In genomic region chr10:81472403-81473002, GRCm38 (mm10) we compare ENCODE assay signal across 9 mouse cellular contexts. TPM values are rescaled to one million over a fixed set of nuclear protein-coding genes. Genes with fewer than 3 reads are reported as not detected.
DNase-seq lines count a peak whose midpoint lies in the region; ATAC-seq and TF ChIP-seq lines count a peak whose summit lies in the region.
"Had no signal": no experiment of that assay in that cellular context is flagged by ENCODE, and none has a peak within 500 bp of the region (broad histone marks: within the 10 kb centered on the region; RNA-seq: fewer than 3 reads in every experiment).

No protein-coding gene starts in this region.

- WGBS in embryonic facial prominence, embryonic 12.5 days: 6% methylated on average over 16 of the region's 18 CpGs
- 2% methylated on average over 16 of the region's 18 CpGs for WGBS in hindbrain, embryonic 14.5 days
- 5% methylated on average over 14 of the region's 18 CpGs for WGBS in midbrain, postnatal 0 days
- WGBS in liver, embryonic 12.5 days (ENCODE audit: insufficient replicate concordance): 5% methylated on average over 14 of the region's 18 CpGs

- H3K9ac ChIP-seq in embryonic facial prominence, embryonic 12.5 days: no peak overlapping the region
- peak overlapping the region; percentile 66 for H3K9ac ChIP-seq in hindbrain, embryonic 14.5 days
- peak overlapping the region; percentile 72 for H3K9ac ChIP-seq in midbrain, postnatal 0 days (replicated peaks; ENCODE audit: low read length, poor library complexity, severe bottlenecking)
- H3K9ac ChIP-seq in liver, embryonic 12.5 days: no peak overlapping the region

- H3K36me3 ChIP-seq in embryonic facial prominence, embryonic 12.5 days: no peaks in the 10 kb centered on the region
- peaks cover 57% of the 10 kb centered on the region for H3K36me3 ChIP-seq in hindbrain, embryonic 14.5 days (replicated peaks; ENCODE audit: control insufficient read depth, insufficient read depth)
- H3K36me3 ChIP-seq in midbrain, postnatal 0 days (ENCODE audit: insufficient read depth, low read length): peaks cover 35% of the 10 kb centered on the region
- no peaks in the 10 kb centered on the region for H3K36me3 ChIP-seq in liver, embryonic 12.5 days

- no peaks in the 10 kb centered on the region for H3K9me3 ChIP-seq in embryonic facial prominence, embryonic 12.5 days
- H3K9me3 ChIP-seq in hindbrain, embryonic 14.5 days (ENCODE audit: control insufficient read depth, low read length): no peaks in the 10 kb centered on the region
- H3K9me3 ChIP-seq in midbrain, postnatal 0 days (ENCODE audit: low read length): no peaks in the 10 kb centered on the region
- no peaks in the 10 kb centered on the region for H3K9me3 ChIP-seq in liver, embryonic 12.5 days (replicated peaks)

- H3K27me3 ChIP-seq in embryonic facial prominence, embryonic 12.5 days: peaks cover 70% of the 10 kb centered on the region
- H3K27me3 ChIP-seq in hindbrain, embryonic 14.5 days (ENCODE audit: control insufficient read depth, insufficient read depth, low read length): no peaks in the 10 kb centered on the region
- no peaks in the 10 kb centered on the region for H3K27me3 ChIP-seq in midbrain, postnatal 0 days (ENCODE audit: insufficient read depth, low read length)
- H3K27me3 ChIP-seq in liver, embryonic 12.5 days (replicated peaks): peaks cover 100% of the 10 kb centered on the region

- H3K4me2 ChIP-seq in embryonic facial prominence, embryonic 12.5 days (replicated peaks): peak overlapping the region; percentile 35
- H3K4me2 ChIP-seq in hindbrain, embryonic 14.5 days (replicated peaks): peak overlapping the region; percentile 72
- H3K4me2 ChIP-seq in midbrain, postnatal 0 days (ENCODE audit: low read depth, low read length, poor library complexity, severe bottlenecking): peak overlapping the region; percentile 92
- no peak overlapping the region for H3K4me2 ChIP-seq in liver, embryonic 12.5 days

- peak overlapping the region; percentile 10; the same call in 1 of the 2 replicates for H3K4me3 ChIP-seq in embryonic facial prominence, embryonic 12.5 days
- peak overlapping the region; percentile 38 for H3K4me3 ChIP-seq in hindbrain, embryonic 14.5 days (replicated peaks; ENCODE audit: low read length)
- H3K4me3 ChIP-seq in midbrain, postnatal 0 days (ENCODE audit: low read depth, low read length): peak overlapping the region; percentile 46
- no peak overlapping the region for H3K4me3 ChIP-seq in liver, embryonic 12.5 days

- TF ChIP-seq CTCF in midbrain, postnatal 0 days (IDR thresholded peaks at IDR 0.05): no peak

- H3K4me1 ChIP-seq in embryonic facial prominence, embryonic 12.5 days: peaks cover 7% of the 10 kb centered on the region
- H3K4me1 ChIP-seq in hindbrain, embryonic 14.5 days (replicated peaks; ENCODE audit: control insufficient read depth, insufficient read depth, low read length): peaks cover 37% of the 10 kb centered on the region
- 0 out of 2 replicates have a peak, but pooled peaks cover 5% of the 10 kb centered on the region for H3K4me1 ChIP-seq in midbrain, postnatal 0 days (ENCODE audit: insufficient read depth, low read length)
- no peaks in the 10 kb centered on the region for H3K4me1 ChIP-seq in liver, embryonic 12.5 days

- peak; percentile 56 for DNase-seq in brain, adult 2 months (ENCODE audit: low read depth, low spot score)
- no peak for DNase-seq in hindbrain, embryonic 14.5 days (ENCODE audit: low spot score)
- DNase-seq in midbrain, postnatal 0 days (ENCODE audit: low spot score): no peak
- DNase-seq in spleen, postnatal 10 days (ENCODE audit: low spot score in 2 of 2): no peak
- DNase-seq in layer of hippocampus, adult 9-10 months (ENCODE audit: low spot score): no peak
- DNase-seq: adrenal gland, adult 2 months had no signal

- H3K27ac ChIP-seq in embryonic facial prominence, embryonic 12.5 days: no peak overlapping the region
- peak overlapping the region; percentile 90 for H3K27ac ChIP-seq in hindbrain, embryonic 14.5 days
- peak overlapping the region; percentile 85 for H3K27ac ChIP-seq in midbrain, postnatal 0 days (ENCODE audit: low read depth, low read length)
- no peak overlapping the region for H3K27ac ChIP-seq in liver, embryonic 12.5 days

- ATAC-seq in embryonic facial prominence, embryonic 12.5 days (ENCODE audit: insufficient number of reproducible peaks, insufficient read depth, low FRiP score, low TSS enrichment): no peak
- ATAC-seq in hindbrain, embryonic 14.5 days (ENCODE audit: low FRiP score): peak; percentile 44
- ATAC-seq in midbrain, postnatal 0 days (ENCODE audit: low FRiP score): peak; percentile 21; the same call in 1 of the 2 replicates
- no peak for ATAC-seq in liver, embryonic 12.5 days
- ATAC-seq: lung, postnatal 0 days had no signal

RNA-seq across cellular contexts. Expression of gene Celf5, which starts 10.0 kb away (rescaled TPM):
- 2.7 and 3.6 TPM in 2 replicates for polyA plus RNA-seq in embryonic facial prominence, embryonic 12.5 days (2016; fragmentation: Nextera tagmentation; extraction: Ambion mirVana)
- polyA plus RNA-seq in hindbrain, embryonic 14.5 days (2014; fragmentation: Nextera tagmentation; extraction: Ambion mirVana): 46.6 and 55.9 TPM in 2 replicates
- 142 and 206 TPM in 2 replicates for total RNA-seq in midbrain, postnatal 0 days (2014; rRNA removed)
- 61.5 and 74.0 TPM in 2 replicates for polyA plus RNA-seq in midbrain, postnatal 0 days (2015; fragmentation: Nextera tagmentation; extraction: Ambion mirVana)
- 0.05 and 0.06 TPM in 2 replicates for polyA plus RNA-seq in liver, embryonic 12.5 days (2016; fragmentation: Nextera tagmentation; extraction: Ambion mirVana)

RNA-seq across cellular contexts. Expression of gene Nfic, which starts 17.1 kb away (rescaled TPM):
- polyA plus RNA-seq in embryonic facial prominence, embryonic 12.5 days (2016; fragmentation: Nextera tagmentation; extraction: Ambion mirVana): 46.2 and 50.8 TPM in 2 replicates
- polyA plus RNA-seq in hindbrain, embryonic 14.5 days (2014; fragmentation: Nextera tagmentation; extraction: Ambion mirVana): 17.3 and 25.8 TPM in 2 replicates
- 16.2 and 17.4 TPM in 2 replicates for total RNA-seq in midbrain, postnatal 0 days (2014; rRNA removed)
- 19.1 and 21.3 TPM in 2 replicates for polyA plus RNA-seq in midbrain, postnatal 0 days (2015; fragmentation: Nextera tagmentation; extraction: Ambion mirVana)
- 10.1 and 10.2 TPM in 2 replicates for polyA plus RNA-seq in liver, embryonic 12.5 days (2016; fragmentation: Nextera tagmentation; extraction: Ambion mirVana)

RNA-seq across cellular contexts. Expression of gene Ncln, which starts 23.7 kb away (rescaled TPM):
- 81.9 and 82.9 TPM in 2 replicates for polyA plus RNA-seq in embryonic facial prominence, embryonic 12.5 days (2016; fragmentation: Nextera tagmentation; extraction: Ambion mirVana)
- 53.8 and 59.0 TPM in 2 replicates for polyA plus RNA-seq in hindbrain, embryonic 14.5 days (2014; fragmentation: Nextera tagmentation; extraction: Ambion mirVana)
- total RNA-seq in midbrain, postnatal 0 days (2014; rRNA removed): 83.0 and 93.1 TPM in 2 replicates
- 58.1 and 63.3 TPM in 2 replicates for polyA plus RNA-seq in midbrain, postnatal 0 days (2015; fragmentation: Nextera tagmentation; extraction: Ambion mirVana)
- 59.9 and 62.7 TPM in 2 replicates for polyA plus RNA-seq in liver, embryonic 12.5 days (2016; fragmentation: Nextera tagmentation; extraction: Ambion mirVana)

RNA-seq across cellular contexts. Expression of gene S1pr4, which starts 27.4 kb away (rescaled TPM):
- 0.22 and 0.58 TPM in 2 replicates for polyA plus RNA-seq in embryonic facial prominence, embryonic 12.5 days (2016; fragmentation: Nextera tagmentation; extraction: Ambion mirVana)
- polyA plus RNA-seq in hindbrain, embryonic 14.5 days (2014; fragmentation: Nextera tagmentation; extraction: Ambion mirVana): 0.70 and 0.81 TPM in 2 replicates
- 0.09 and 0.16 TPM in 2 replicates for total RNA-seq in midbrain, postnatal 0 days (2014; rRNA removed)
- polyA plus RNA-seq in midbrain, postnatal 0 days (2015; fragmentation: Nextera tagmentation; extraction: Ambion mirVana): 0.40 and 0.41 TPM in 2 replicates
- polyA plus RNA-seq in liver, embryonic 12.5 days (2016; fragmentation: Nextera tagmentation; extraction: Ambion mirVana): 3.1 and 3.3 TPM in 2 replicates

RNA-seq across cellular contexts. Expression of gene Gna15, which starts 51.5 kb away (rescaled TPM):
- polyA plus RNA-seq in embryonic facial prominence, embryonic 12.5 days (2016; fragmentation: Nextera tagmentation; extraction: Ambion mirVana): 0.86 and 0.97 TPM in 2 replicates
- 1.1 and 1.2 TPM in 2 replicates for polyA plus RNA-seq in hindbrain, embryonic 14.5 days (2014; fragmentation: Nextera tagmentation; extraction: Ambion mirVana)
- total RNA-seq in midbrain, postnatal 0 days (2014; rRNA removed): 0.94 and 2.1 TPM in 2 replicates
- 1.1 and 1.2 TPM in 2 replicates for polyA plus RNA-seq in midbrain, postnatal 0 days (2015; fragmentation: Nextera tagmentation; extraction: Ambion mirVana)
- 7.0 and 7.3 TPM in 2 replicates for polyA plus RNA-seq in liver, embryonic 12.5 days (2016; fragmentation: Nextera tagmentation; extraction: Ambion mirVana)

Comparison
In these comparisons a context has a peak if more than half of its experiments do, and no peak if none do; other contexts are left out.
1. ATAC-seq: peak in hindbrain, embryonic 14.5 days (single experiment) and midbrain, postnatal 0 days (single experiment); none in embryonic facial prominence, embryonic 12.5 days (single experiment) and liver, embryonic 12.5 days (single experiment).
2. H3K27ac ChIP-seq: peak in hindbrain, embryonic 14.5 days (single experiment) and midbrain, postnatal 0 days (single experiment); none in embryonic facial prominence, embryonic 12.5 days (single experiment) and liver, embryonic 12.5 days (single experiment).
3. H3K9ac ChIP-seq: peak in hindbrain, embryonic 14.5 days (single experiment) and midbrain, postnatal 0 days (single experiment); none in embryonic facial prominence, embryonic 12.5 days (single experiment) and liver, embryonic 12.5 days (single experiment).
4. RNA of gene Celf5, which starts 10.0 kb away (polyA plus RNA-seq): 61.5 to 74.0 TPM in midbrain, postnatal 0 days and 46.6 to 55.9 TPM in hindbrain, embryonic 14.5 days; 2.7 to 3.6 TPM in embryonic facial prominence, embryonic 12.5 days and 0.05 to 0.06 TPM in liver, embryonic 12.5 days; every median in the first group is over 10 times any median in the second.